Mouse (Mus musculus): Measurements from ENCODE around the gene Gimap5. TPM values are rescaled to one million over a fixed set of nuclear protein-coding genes. Genes with fewer than 3 reads are reported as not detected.

The Gimap5 gene
- polyA plus RNA-seq, 1 experiment from 2014 or later = 1.7 TPM

- Histone ChIP-seq H3K4me2 (replicated peaks) (no peak overlapping the region), H3K4me3 (replicated peaks; ENCODE audit: low read length) (no peak overlapping the region), H3K36me3 (replicated peaks; ENCODE audit: control insufficient read depth, insufficient read depth) (no peaks in the 10 kb centered on the region), H3K27me3 (ENCODE audit: control insufficient read depth, insufficient read depth, low read length) (no peaks in the 10 kb centered on the region), H3K9ac (no peak overlapping the region), H3K27ac (no peak overlapping the region), H3K9me3 (ENCODE audit: control insufficient read depth, low read length) (no peaks in the 10 kb centered on the region), H3K4me1 (replicated peaks; ENCODE audit: control insufficient read depth, insufficient read depth, low read length) (no peaks in the 10 kb centered on the region)
- ATAC-seq (ENCODE audit: low FRiP score) (no peak), DNase-seq (ENCODE audit: low spot score) (no peak)
These were observed 41.9 kb upstream of the Gimap5 start for GRCm38 (mm10) chr6:48704146-48704545.

- H3K27me3 ChIP-seq (ENCODE audit: control insufficient read depth, insufficient read depth, low read length) = no peaks in the 10 kb centered on the region
- 51% methylated on average over 3 of the region's 3 CpGs for WGBS
- H3K36me3 ChIP-seq (replicated peaks; ENCODE audit: control insufficient read depth, insufficient read depth) = no peaks in the 10 kb centered on the region
- H3K4me1 ChIP-seq (replicated peaks; ENCODE audit: control insufficient read depth, insufficient read depth, low read length) = no peaks in the 10 kb centered on the region
- H3K4me3 ChIP-seq (replicated peaks; ENCODE audit: low read length) = no peak overlapping the region
- no peak overlapping the region for H3K4me2 ChIP-seq (replicated peaks)
- ATAC-seq (ENCODE audit: low FRiP score) = no peak
- no peak overlapping the region for H3K9ac ChIP-seq
- no peaks in the 10 kb centered on the region for H3K9me3 ChIP-seq (ENCODE audit: control insufficient read depth, low read length)
- no peak for DNase-seq (ENCODE audit: low spot score)
- H3K27ac ChIP-seq = no peak overlapping the region
These were observed 39.9 kb upstream of the Gimap5 start for GRCm38 (mm10) chr6:48706130-48706529.

DNA sequence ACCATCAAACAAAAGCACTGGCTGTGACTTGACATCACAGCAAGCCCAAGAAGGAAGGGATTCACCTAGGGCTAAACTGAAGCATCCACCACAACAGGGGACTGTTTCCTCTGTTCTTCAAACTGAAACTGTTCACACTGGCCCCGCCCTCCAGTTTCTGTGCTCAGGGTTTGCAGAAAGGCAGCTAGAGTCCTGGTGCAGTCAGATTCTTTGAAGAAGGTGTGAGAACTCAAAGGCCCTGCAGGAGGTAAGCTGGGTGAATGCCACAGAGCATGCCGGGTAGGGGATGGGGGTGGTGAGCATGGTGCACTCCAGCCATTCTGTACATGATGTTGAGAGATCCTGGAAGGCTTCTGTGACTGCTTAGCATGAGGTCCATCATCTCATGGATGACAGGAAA, 27.5 kb upstream of the Gimap5 start, which contains the start of the genes Gm28053 and Gimap7:
Gene Gm28053 (plus strand): TSS at position 153 of the 400 bp plus-strand sequence.
Gene Gimap7 (plus strand): TSS at position 167 of the 400 bp plus-strand sequence.
- H3K36me3 ChIP-seq (replicated peaks; ENCODE audit: control insufficient read depth, insufficient read depth) = no peaks in the 10 kb centered on the region
- H3K4me2 ChIP-seq (replicated peaks) = no peak within 1 kb of the TSS
- no peaks in the 10 kb centered on the region for H3K4me1 ChIP-seq (replicated peaks; ENCODE audit: control insufficient read depth, insufficient read depth, low read length)
- no peak for ATAC-seq (ENCODE audit: low FRiP score)
- no peaks in the 10 kb centered on the region for H3K9me3 ChIP-seq (ENCODE audit: control insufficient read depth, low read length)
- H3K27ac ChIP-seq = no peak within 1 kb of the TSS
- no peak within 1 kb of the TSS for H3K4me3 ChIP-seq (replicated peaks; ENCODE audit: low read length)
- DNase-seq (ENCODE audit: low spot score) = no peak
- H3K9ac ChIP-seq = no peak within 1 kb of the TSS
- 62% methylated on average over 2 of the region's 2 CpGs for WGBS
- no peaks in the 10 kb centered on the region for H3K27me3 ChIP-seq (ENCODE audit: control insufficient read depth, insufficient read depth, low read length)

- Histone ChIP-seq H3K27ac (no peak overlapping the region), H3K4me1 (replicated peaks; ENCODE audit: control insufficient read depth, insufficient read depth, low read length) (no peaks in the 10 kb centered on the region), H3K9ac (no peak overlapping the region), H3K36me3 (replicated peaks; ENCODE audit: control insufficient read depth, insufficient read depth) (no peaks in the 10 kb centered on the region), H3K4me3 (replicated peaks; ENCODE audit: low read length) (no peak overlapping the region), H3K27me3 (ENCODE audit: control insufficient read depth, insufficient read depth, low read length) (no peaks in the 10 kb centered on the region), H3K4me2 (replicated peaks) (no peak overlapping the region), H3K9me3 (ENCODE audit: control insufficient read depth, low read length) (no peaks in the 10 kb centered on the region)
- DNase-seq (ENCODE audit: low spot score) (no peak), ATAC-seq (ENCODE audit: low FRiP score) (no peak)
- WGBS = 85% methylated on average over 4 of the region's 4 CpGs
These were observed 25.7 kb upstream of the Gimap5 start for GRCm38 (mm10) chr6:48720326-48720725.

GRCm38 (mm10) chr6:48723468-48723867, 22.5 kb upstream of the Gimap5 start:
- Histone ChIP-seq H3K36me3 (replicated peaks; ENCODE audit: control insufficient read depth, insufficient read depth) (no peaks in the 10 kb centered on the region), H3K27me3 (ENCODE audit: control insufficient read depth, insufficient read depth, low read length) (no peaks in the 10 kb centered on the region), H3K27ac (no peak overlapping the region), H3K9me3 (ENCODE audit: control insufficient read depth, low read length) (no peaks in the 10 kb centered on the region), H3K4me1 (replicated peaks; ENCODE audit: control insufficient read depth, insufficient read depth, low read length) (no peaks in the 10 kb centered on the region), H3K4me3 (replicated peaks; ENCODE audit: low read length) (no peak overlapping the region), H3K4me2 (replicated peaks) (no peak overlapping the region), H3K9ac (no peak overlapping the region)
- ATAC-seq (ENCODE audit: low FRiP score) = no peak
- no peak for DNase-seq (ENCODE audit: low spot score)
- WGBS = 86% methylated on average over 8 of the region's 8 CpGs

GRCm38 (mm10) chr6:48725476-48725875, 20.5 kb upstream of the Gimap5 start:
- Histone ChIP-seq H3K27me3 (ENCODE audit: control insufficient read depth, insufficient read depth, low read length) (no peaks in the 10 kb centered on the region), H3K27ac (no peak overlapping the region), H3K4me2 (replicated peaks) (no peak overlapping the region), H3K4me1 (replicated peaks; ENCODE audit: control insufficient read depth, insufficient read depth, low read length) (no peaks in the 10 kb centered on the region), H3K36me3 (replicated peaks; ENCODE audit: control insufficient read depth, insufficient read depth) (no peaks in the 10 kb centered on the region), H3K9me3 (ENCODE audit: control insufficient read depth, low read length) (no peaks in the 10 kb centered on the region), H3K9ac (no peak overlapping the region), H3K4me3 (replicated peaks; ENCODE audit: low read length) (no peak overlapping the region)
- no peak for ATAC-seq (ENCODE audit: low FRiP score)
- DNase-seq (ENCODE audit: low spot score) = no peak
- WGBS = 6% methylated on average over 1 of the region's 1 CpGs

- Histone ChIP-seq H3K4me2 (replicated peaks) (no peak overlapping the region), H3K36me3 (replicated peaks; ENCODE audit: control insufficient read depth, insufficient read depth) (no peaks in the 10 kb centered on the region), H3K4me1 (replicated peaks; ENCODE audit: control insufficient read depth, insufficient read depth, low read length) (no peaks in the 10 kb centered on the region), H3K4me3 (replicated peaks; ENCODE audit: low read length) (no peak overlapping the region), H3K9me3 (ENCODE audit: control insufficient read depth, low read length) (no peaks in the 10 kb centered on the region), H3K27ac (no peak overlapping the region), H3K27me3 (ENCODE audit: control insufficient read depth, insufficient read depth, low read length) (no peaks in the 10 kb centered on the region), H3K9ac (no peak overlapping the region)
- WGBS = 90% methylated on average over 5 of the region's 5 CpGs
- no peak for DNase-seq (ENCODE audit: low spot score)
- ATAC-seq (ENCODE audit: low FRiP score) = no peak
These were observed 18.2 kb upstream of the Gimap5 start for GRCm38 (mm10) chr6:48727761-48728160.

DNA sequence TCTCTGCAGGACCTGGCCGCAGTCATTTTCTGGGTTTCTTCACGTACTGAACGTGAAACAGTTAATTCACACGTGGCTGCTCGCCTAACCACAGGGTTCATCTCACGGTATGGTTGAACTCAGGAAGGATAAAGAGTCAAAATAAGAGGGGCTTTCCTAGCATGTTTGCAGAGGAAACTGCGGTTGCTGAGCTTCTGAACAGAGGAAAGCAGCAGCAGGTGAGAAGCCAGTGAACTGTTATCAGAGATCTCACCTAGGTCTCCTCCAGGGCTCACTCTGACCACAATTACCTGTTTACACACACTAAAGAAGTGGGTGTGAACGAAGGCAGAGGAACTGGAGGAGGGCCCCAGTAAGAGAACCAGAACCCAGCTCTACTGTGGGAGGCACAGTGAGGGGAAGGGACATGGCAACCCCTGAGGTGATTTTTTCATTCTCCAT, 13.1 kb upstream of the Gimap5 start:
- no peaks in the 10 kb centered on the region for H3K27me3 ChIP-seq (ENCODE audit: control insufficient read depth, insufficient read depth, low read length)
- H3K27ac ChIP-seq = no peak overlapping the region
- H3K4me1 ChIP-seq (replicated peaks; ENCODE audit: control insufficient read depth, insufficient read depth, low read length) = no peaks in the 10 kb centered on the region
- H3K4me3 ChIP-seq (replicated peaks; ENCODE audit: low read length) = no peak overlapping the region
- H3K36me3 ChIP-seq (replicated peaks; ENCODE audit: control insufficient read depth, insufficient read depth) = no peaks in the 10 kb centered on the region
- no peak overlapping the region for H3K4me2 ChIP-seq (replicated peaks)
- no peaks in the 10 kb centered on the region for H3K9me3 ChIP-seq (ENCODE audit: control insufficient read depth, low read length)
- no peak for DNase-seq (ENCODE audit: low spot score)
- no peak for ATAC-seq (ENCODE audit: low FRiP score)
- no peak overlapping the region for H3K9ac ChIP-seq
- 55% methylated on average over 8 of the region's 8 CpGs for WGBS

- H3K9ac ChIP-seq = no peak overlapping the region
- H3K4me3 ChIP-seq (replicated peaks; ENCODE audit: low read length) = no peak overlapping the region
- ATAC-seq (ENCODE audit: low FRiP score) = no peak
- H3K27ac ChIP-seq = no peak overlapping the region
- 88% methylated on average over 1 of the region's 1 CpGs for WGBS
- no peaks in the 10 kb centered on the region for H3K27me3 ChIP-seq (ENCODE audit: control insufficient read depth, insufficient read depth, low read length)
- H3K4me2 ChIP-seq (replicated peaks) = no peak overlapping the region
- H3K4me1 ChIP-seq (replicated peaks; ENCODE audit: control insufficient read depth, insufficient read depth, low read length) = no peaks in the 10 kb centered on the region
- DNase-seq (ENCODE audit: low spot score) = no peak
- H3K36me3 ChIP-seq (replicated peaks; ENCODE audit: control insufficient read depth, insufficient read depth) = no peaks in the 10 kb centered on the region
- H3K9me3 ChIP-seq (ENCODE audit: control insufficient read depth, low read length) = no peaks in the 10 kb centered on the region
These were observed 12.3 kb upstream of the Gimap5 start for GRCm38 (mm10) chr6:48733660-48734059.

- DNase-seq (ENCODE audit: low spot score) (no peak), ATAC-seq (ENCODE audit: low FRiP score) (no peak)
- no peaks in the 10 kb centered on the region for H3K27me3 ChIP-seq (ENCODE audit: control insufficient read depth, insufficient read depth, low read length)
- no peaks in the 10 kb centered on the region; the same call in 1 of the 2 replicates for H3K4me1 ChIP-seq (replicated peaks; ENCODE audit: control insufficient read depth, insufficient read depth, low read length)
- no peak overlapping the region for H3K9ac ChIP-seq
- H3K36me3 ChIP-seq (replicated peaks; ENCODE audit: control insufficient read depth, insufficient read depth) = no peaks in the 10 kb centered on the region
- no peak overlapping the region for H3K27ac ChIP-seq
- 81% methylated on average over 2 of the region's 2 CpGs for WGBS
- H3K4me2 ChIP-seq (replicated peaks) = no peak overlapping the region
- H3K4me3 ChIP-seq (replicated peaks; ENCODE audit: low read length) = no peak overlapping the region
- no peaks in the 10 kb centered on the region for H3K9me3 ChIP-seq (ENCODE audit: control insufficient read depth, low read length)
These were observed 8.9 kb upstream of the Gimap5 start for GRCm38 (mm10) chr6:48737053-48737452.

Data from hindbrain, embryonic 14.5 days (tissue).